Mouse (Mus musculus): ENCODE measurements around the gene Fgf4. TPM values are rescaled to one million over a fixed set of nuclear protein-coding genes. Genes with fewer than 3 reads are reported as not detected.

Fgf4 gene
- polyA plus RNA-seq (2015; fragmentation: Nextera tagmentation; extraction: Ambion mirVana): 0.13 TPM in 1 of 2 replicates, not detected in the other

DNA sequence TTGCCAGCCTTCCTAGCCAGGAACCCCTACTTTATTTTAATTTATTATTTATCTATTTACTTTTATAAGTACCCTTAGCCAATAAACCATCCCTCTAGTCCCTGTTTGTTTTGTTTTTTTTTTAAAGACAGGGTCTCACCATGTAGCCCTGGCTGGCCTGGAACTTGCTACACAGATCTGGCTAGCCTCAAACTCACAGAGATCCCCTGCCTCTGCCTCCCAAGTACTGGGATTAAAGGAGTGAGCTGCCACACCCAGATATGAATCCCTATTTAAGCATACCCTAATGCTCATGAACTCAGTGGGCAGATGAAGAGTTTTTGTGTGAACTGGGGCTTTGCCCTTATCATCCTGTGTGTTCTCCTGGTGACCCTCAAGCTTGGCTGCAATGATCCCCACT is at the start of gene Fgf4:
Gene Fgf4 (plus strand): TSS at position 301 of the 400 bp plus-strand sequence.
- Histone ChIP-seq H3K9me3 (replicated peaks; ENCODE audit: low read length) (no peaks in the 10 kb centered on the region), H3K4me1 (replicated peaks; ENCODE audit: insufficient read depth, low read length) (no peaks in the 10 kb centered on the region), H3K27me3 (ENCODE audit: insufficient read depth, low read length) (no peaks in the 10 kb centered on the region; the same call in 1 of the 2 replicates), H3K9ac (ENCODE audit: low read depth, low read length) (no peak within 1 kb of the TSS), H3K27ac (no peak within 1 kb of the TSS), H3K4me2 (ENCODE audit: low read length) (no peak within 1 kb of the TSS), H3K4me3 (replicated peaks; ENCODE audit: low read depth, low read length) (no peak within 1 kb of the TSS), H3K36me3 (ENCODE audit: insufficient read depth, low read length) (no peaks in the 10 kb centered on the region)
- DNase-seq (ENCODE audit: low spot score) (no peak), ATAC-seq (replicated peaks; ENCODE audit: low FRiP score, low read depth) (no peak)
- TF ChIP-seq CTCF (IDR thresholded peaks at IDR 0.05; ENCODE audit: low read depth): no peak

DNA sequence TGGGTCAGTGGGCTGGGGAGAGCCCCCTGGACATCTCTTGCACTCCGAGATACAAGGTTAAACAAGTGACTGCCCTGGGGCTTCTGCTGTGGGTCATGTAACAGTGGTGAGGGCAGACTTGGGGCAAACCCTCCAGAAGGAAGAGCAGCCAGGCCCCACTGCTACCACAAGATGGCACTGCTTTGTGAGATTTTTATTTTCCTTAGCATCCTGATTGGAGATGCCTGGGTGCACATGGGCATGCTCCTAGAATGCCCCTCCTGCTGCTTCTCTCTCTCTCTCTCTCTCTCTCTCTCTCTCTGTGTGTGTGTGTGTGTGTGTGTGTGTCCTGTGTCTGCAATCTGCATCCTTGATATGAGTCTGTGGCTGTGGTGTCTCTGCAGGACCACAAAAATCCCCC is 48.7 kb upstream of the Fgf4 start:
- peak; percentile 82 for DNase-seq (ENCODE audit: low spot score)
- no peak overlapping the region for H3K27ac ChIP-seq
- 46% methylated on average over 1 of the region's 1 CpGs for WGBS
- no peak; the same call in 1 of the 2 replicates for ATAC-seq (replicated peaks; ENCODE audit: low FRiP score, low read depth)
- no peaks in the 10 kb centered on the region for H3K4me1 ChIP-seq (replicated peaks; ENCODE audit: insufficient read depth, low read length)
- no peaks in the 10 kb centered on the region for H3K9me3 ChIP-seq (replicated peaks; ENCODE audit: low read length)
- H3K4me2 ChIP-seq (ENCODE audit: low read length): no peak overlapping the region
- H3K27me3 ChIP-seq (ENCODE audit: insufficient read depth, low read length): no peaks in the 10 kb centered on the region
- peak; percentile 78 for TF ChIP-seq CTCF (IDR thresholded peaks at IDR 0.05; ENCODE audit: low read depth)
- no peak overlapping the region for H3K4me3 ChIP-seq (replicated peaks; ENCODE audit: low read depth, low read length)
- no peaks in the 10 kb centered on the region for H3K36me3 ChIP-seq (ENCODE audit: insufficient read depth, low read length)
- no peak overlapping the region for H3K9ac ChIP-seq (ENCODE audit: low read depth, low read length)

DNA sequence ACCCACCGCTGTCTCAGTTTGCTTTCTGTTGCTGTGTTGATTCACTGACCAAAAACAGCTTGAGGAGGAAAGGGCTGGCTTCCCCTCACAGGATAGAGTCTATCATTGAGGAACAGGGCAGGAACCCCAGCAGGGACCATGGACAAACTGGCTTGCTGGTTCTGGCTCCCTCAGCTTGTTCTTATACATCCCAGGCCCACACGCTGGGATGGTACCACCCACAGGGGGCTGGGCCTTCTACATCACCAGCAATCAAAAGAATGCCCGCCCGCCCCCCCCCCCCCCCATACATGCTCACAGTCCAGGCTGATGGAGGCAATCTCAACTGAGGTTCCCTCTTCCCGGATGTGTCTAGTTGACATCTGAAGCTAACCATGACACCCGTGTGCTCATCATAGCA is 40.1 kb upstream of the Fgf4 start:
- Histone ChIP-seq H3K4me1 (replicated peaks; ENCODE audit: insufficient read depth, low read length) (no peaks in the 10 kb centered on the region; the same call in 1 of the 2 replicates), H3K4me2 (ENCODE audit: low read length) (no peak overlapping the region), H3K9me3 (replicated peaks; ENCODE audit: low read length) (no peaks in the 10 kb centered on the region), H3K4me3 (replicated peaks; ENCODE audit: low read depth, low read length) (no peak overlapping the region), H3K27ac (no peak overlapping the region), H3K9ac (ENCODE audit: low read depth, low read length) (no peak overlapping the region), H3K27me3 (ENCODE audit: insufficient read depth, low read length) (no peaks in the 10 kb centered on the region), H3K36me3 (ENCODE audit: insufficient read depth, low read length) (no peaks in the 10 kb centered on the region)
- ATAC-seq (replicated peaks; ENCODE audit: low FRiP score, low read depth) (no peak), DNase-seq (ENCODE audit: low spot score) (no peak)
- no peak for TF ChIP-seq CTCF (IDR thresholded peaks at IDR 0.05; ENCODE audit: low read depth)
- WGBS: 73% methylated on average over 6 of the region's 6 CpGs

DNA sequence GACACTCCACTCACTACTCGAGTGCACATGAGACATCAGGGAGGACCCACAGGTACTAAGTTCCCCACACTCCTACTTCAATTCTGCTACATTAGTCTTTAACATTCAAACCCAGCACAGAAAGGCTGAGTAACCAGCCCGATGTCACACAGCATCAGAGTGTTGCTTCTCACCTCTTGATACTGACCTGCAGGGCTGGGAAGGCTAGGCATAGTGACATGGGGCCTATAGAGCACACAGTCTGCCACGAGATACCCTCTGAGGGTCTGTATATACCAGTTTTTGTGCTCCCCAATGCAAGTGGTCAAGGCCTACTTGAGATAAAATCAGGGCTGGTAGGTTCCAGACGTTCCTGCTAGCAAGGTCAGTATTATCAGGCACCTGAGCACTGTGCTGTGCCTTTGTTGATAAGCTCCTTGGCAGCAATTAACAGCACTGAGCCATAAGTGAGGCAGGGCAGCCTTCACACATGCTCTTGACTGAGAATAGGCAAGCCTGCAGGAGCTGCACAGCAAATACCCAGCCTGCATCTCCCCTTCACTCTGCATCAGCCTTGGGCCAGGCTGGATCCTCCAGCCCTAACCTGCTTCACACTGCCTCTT is 39.1 kb upstream of the Fgf4 start:
- no peak for DNase-seq (ENCODE audit: low spot score)
- no peaks in the 10 kb centered on the region for H3K36me3 ChIP-seq (ENCODE audit: insufficient read depth, low read length)
- no peaks in the 10 kb centered on the region for H3K27me3 ChIP-seq (ENCODE audit: insufficient read depth, low read length)
- no peak overlapping the region for H3K9ac ChIP-seq (ENCODE audit: low read depth, low read length)
- no peak overlapping the region for H3K4me3 ChIP-seq (replicated peaks; ENCODE audit: low read depth, low read length)
- no peak for ATAC-seq (replicated peaks; ENCODE audit: low FRiP score, low read depth)
- no peak for TF ChIP-seq CTCF (IDR thresholded peaks at IDR 0.05; ENCODE audit: low read depth)
- no peaks in the 10 kb centered on the region; the same call in 1 of the 2 replicates for H3K4me1 ChIP-seq (replicated peaks; ENCODE audit: insufficient read depth, low read length)
- no peak overlapping the region for H3K27ac ChIP-seq
- H3K4me2 ChIP-seq (ENCODE audit: low read length): no peak overlapping the region
- WGBS: 66% methylated on average over 4 of the region's 4 CpGs
- H3K9me3 ChIP-seq (replicated peaks; ENCODE audit: low read length): no peaks in the 10 kb centered on the region

DNA sequence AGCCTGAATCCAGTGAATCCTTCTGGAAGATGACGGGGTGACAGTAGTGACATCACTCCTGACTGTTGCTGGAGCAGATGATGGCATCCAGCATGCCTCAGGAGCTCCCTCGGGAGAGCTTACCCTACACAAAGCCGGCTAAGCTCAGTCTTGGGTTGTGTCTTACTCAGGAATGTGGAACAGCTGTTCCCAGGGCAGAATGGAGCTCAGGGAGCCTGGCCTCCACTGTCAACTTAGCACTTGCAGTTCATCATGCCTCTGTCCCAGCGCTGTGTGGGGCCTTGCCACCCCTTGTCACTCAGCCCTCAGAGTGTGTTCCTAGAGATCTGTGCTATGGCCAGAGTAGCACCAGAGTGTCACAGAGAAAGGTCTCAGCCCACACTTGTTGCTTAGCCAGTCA is 35.6 kb upstream of the Fgf4 start:
- Histone ChIP-seq H3K4me2 (ENCODE audit: low read length) (no peak overlapping the region), H3K36me3 (ENCODE audit: insufficient read depth, low read length) (no peaks in the 10 kb centered on the region), H3K9ac (ENCODE audit: low read depth, low read length) (no peak overlapping the region), H3K27ac (no peak overlapping the region), H3K4me1 (replicated peaks; ENCODE audit: insufficient read depth, low read length) (no peaks in the 10 kb centered on the region; the same call in 1 of the 2 replicates), H3K4me3 (replicated peaks; ENCODE audit: low read depth, low read length) (no peak overlapping the region), H3K27me3 (ENCODE audit: insufficient read depth, low read length) (no peaks in the 10 kb centered on the region), H3K9me3 (replicated peaks; ENCODE audit: low read length) (no peaks in the 10 kb centered on the region)
- ATAC-seq (replicated peaks; ENCODE audit: low FRiP score, low read depth) (no peak), DNase-seq (ENCODE audit: low spot score) (peak; percentile 34)
- no peak for TF ChIP-seq CTCF (IDR thresholded peaks at IDR 0.05; ENCODE audit: low read depth)
- WGBS: 33% methylated on average over 4 of the region's 4 CpGs

DNA sequence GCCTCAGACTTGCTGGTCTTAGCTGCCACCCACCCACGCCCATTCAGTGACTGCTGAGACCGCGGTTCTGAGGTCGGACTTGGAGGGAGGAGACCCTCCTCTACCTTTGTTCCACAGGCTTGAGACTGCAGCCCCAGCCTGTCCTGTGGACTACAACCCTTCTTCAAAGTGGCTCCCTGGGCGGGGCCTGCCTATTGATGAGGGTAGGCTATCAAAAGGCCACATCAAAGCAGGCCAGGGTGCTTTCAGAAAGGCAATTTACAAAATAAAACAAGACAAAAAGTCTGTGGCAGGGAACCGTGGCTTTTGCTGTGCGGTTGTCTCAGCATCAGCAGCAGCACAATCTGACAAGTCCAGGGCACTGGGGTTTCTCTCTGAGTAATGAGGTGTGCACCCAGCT is 25.3 kb upstream of the Fgf4 start:
- no peak for TF ChIP-seq CTCF (IDR thresholded peaks at IDR 0.05; ENCODE audit: low read depth)
- DNase-seq (ENCODE audit: low spot score): no peak
- Histone ChIP-seq H3K4me2 (ENCODE audit: low read length) (no peak overlapping the region), H3K4me3 (replicated peaks; ENCODE audit: low read depth, low read length) (no peak overlapping the region), H3K9me3 (replicated peaks; ENCODE audit: low read length) (no peaks in the 10 kb centered on the region), H3K9ac (ENCODE audit: low read depth, low read length) (no peak overlapping the region), H3K4me1 (replicated peaks; ENCODE audit: insufficient read depth, low read length) (no peaks in the 10 kb centered on the region), H3K36me3 (ENCODE audit: insufficient read depth, low read length) (no peaks in the 10 kb centered on the region), H3K27ac (no peak overlapping the region), H3K27me3 (ENCODE audit: insufficient read depth, low read length) (no peaks in the 10 kb centered on the region)
- no peak for ATAC-seq (replicated peaks; ENCODE audit: low FRiP score, low read depth)
- 19% methylated on average over 7 of the region's 7 CpGs for WGBS

DNA sequence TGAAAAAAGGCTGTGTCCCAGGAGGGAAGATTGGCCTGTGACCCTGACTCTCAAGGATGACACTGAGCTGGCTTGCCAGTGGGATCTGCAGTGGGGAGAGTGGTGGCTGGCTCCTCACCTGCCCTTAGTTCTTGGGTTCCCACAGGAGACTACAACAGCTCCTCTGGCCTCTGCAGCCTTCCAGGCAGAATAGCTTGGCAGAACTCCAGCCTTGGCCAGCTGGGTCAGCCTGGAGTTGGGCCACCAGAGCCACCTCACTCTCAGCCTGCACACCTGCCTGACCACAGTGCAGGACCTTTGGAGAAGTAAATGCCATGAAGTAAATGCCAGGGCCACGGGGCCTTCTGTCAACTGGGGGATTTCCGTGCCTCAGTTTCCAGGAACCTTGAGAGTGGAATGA is 23.2 kb upstream of the Fgf4 start:
- Histone ChIP-seq H3K4me2 (ENCODE audit: low read length) (no peak overlapping the region), H3K4me1 (replicated peaks; ENCODE audit: insufficient read depth, low read length) (no peaks in the 10 kb centered on the region), H3K4me3 (replicated peaks; ENCODE audit: low read depth, low read length) (no peak overlapping the region), H3K36me3 (ENCODE audit: insufficient read depth, low read length) (no peaks in the 10 kb centered on the region), H3K27ac (no peak overlapping the region), H3K9ac (ENCODE audit: low read depth, low read length) (no peak overlapping the region), H3K9me3 (replicated peaks; ENCODE audit: low read length) (no peaks in the 10 kb centered on the region), H3K27me3 (ENCODE audit: insufficient read depth, low read length) (no peaks in the 10 kb centered on the region)
- 86% methylated on average over 2 of the region's 2 CpGs for WGBS
- ATAC-seq (replicated peaks; ENCODE audit: low FRiP score, low read depth) (no peak), DNase-seq (ENCODE audit: low spot score) (no peak)
- no peak for TF ChIP-seq CTCF (IDR thresholded peaks at IDR 0.05; ENCODE audit: low read depth)

All from kidney, postnatal 0 days (tissue).